Mouse (Mus musculus) olfactory bulb, adult 2 months (tissue): ENCODE results near the gene Slit3.

ENCODE experiments used
- CTCF ChIP-seq: fragments of 200-500 bp; IDR thresholded peaks from 2 replicates; pipeline ENCODE4 v1.5.1; 2012; ENCODE audit warnings: low read depth, mild to moderate bottlenecking, low read length, moderate library complexity; ENCODE audit not compliant: insufficient read depth
- POLR2A ChIP-seq: fragments of 200-500 bp; IDR thresholded peaks from 2 replicates; pipeline ENCODE4 v1.6.1; 2012; ENCODE audit warnings: mild to moderate bottlenecking, low read depth, low read length, moderate library complexity; ENCODE audit not compliant: insufficient read depth

DNA sequence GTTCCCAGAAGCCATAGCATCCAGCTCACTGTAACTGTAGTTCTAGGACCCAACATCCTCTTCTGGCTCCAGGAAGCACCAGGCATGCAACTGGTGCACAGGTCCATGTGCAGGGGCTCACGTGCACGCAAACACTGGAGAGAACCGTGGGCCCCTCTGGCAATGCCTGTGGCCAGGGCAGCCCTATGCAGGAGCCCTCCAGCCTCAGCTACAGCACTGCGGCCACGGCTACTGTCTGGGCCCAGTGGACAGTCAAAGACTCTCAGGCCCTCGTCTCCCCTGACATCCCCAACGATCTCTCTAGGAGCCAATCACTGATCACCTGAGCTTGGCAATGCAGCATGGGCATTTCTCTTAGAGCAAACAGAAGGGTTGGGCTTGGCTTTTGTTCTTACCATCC lies 572.6 kb downstream of the Slit3 start:
- TF ChIP-seq CTCF (no peak), POLR2A (no peak)
